Mouse (Mus musculus): Measurements from ENCODE around the gene Pawr. TPM values are rescaled to one million over a fixed set of nuclear protein-coding genes. Genes with fewer than 3 reads are reported as not detected.

The Pawr gene
- polyA plus RNA-seq, 1 experiment: 157 TPM

DNA sequence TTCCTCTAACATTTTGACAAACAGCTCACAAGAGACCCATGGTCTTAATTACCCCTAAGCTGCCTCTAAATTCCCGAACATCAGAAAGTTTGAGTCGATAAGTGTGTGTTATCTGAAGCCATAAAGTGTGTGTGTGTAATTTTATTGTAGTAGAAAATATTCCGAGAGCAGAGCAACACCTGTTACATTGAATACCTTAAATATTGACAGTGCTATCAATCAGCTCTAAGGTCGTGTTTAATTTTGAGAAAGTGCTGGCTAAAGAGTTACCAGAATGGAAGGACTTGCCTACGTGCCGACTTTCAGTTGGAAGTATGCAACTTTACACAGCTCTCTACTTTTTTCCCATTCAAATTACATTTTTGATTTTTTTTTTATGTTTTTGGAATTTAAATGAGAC is 76.5 kb downstream of the Pawr start:
- TF ChIP-seq POLR2A (IDR thresholded peaks at IDR 0.05; ENCODE audit: insufficient read depth, low read length): no peak
- no peak for TF ChIP-seq EP300 (IDR thresholded peaks at IDR 0.05; ENCODE audit: insufficient read depth, low read depth, low read length)
- TF ChIP-seq CTCF (IDR thresholded peaks at IDR 0.05; ENCODE audit: low read depth, low read length): no peak
- Histone ChIP-seq H3K9me3 (replicated peaks; ENCODE audit: control insufficient read depth, insufficient read depth, low read length, poor library complexity, severe bottlenecking) (no peaks in the 10 kb centered on the region), H3K4me1 (ENCODE audit: control insufficient read depth, insufficient read depth, low read length) (peaks cover 7% of the 10 kb centered on the region), H3K4me3 (ENCODE audit: low read depth, low read length) (no peak overlapping the region), H3K27ac (ENCODE audit: insufficient read depth, low read length) (no peak overlapping the region), H3K27me3 (ENCODE audit: control insufficient read depth, insufficient read depth, low read length, poor library complexity, severe bottlenecking) (no peaks in the 10 kb centered on the region), H3K9ac (ENCODE audit: low read depth, poor library complexity, severe bottlenecking) (no peak overlapping the region), H3K36me3 (ENCODE audit: control insufficient read depth, insufficient read depth, low read length, poor library complexity, severe bottlenecking) (peaks cover 23% of the 10 kb centered on the region)

DNA sequence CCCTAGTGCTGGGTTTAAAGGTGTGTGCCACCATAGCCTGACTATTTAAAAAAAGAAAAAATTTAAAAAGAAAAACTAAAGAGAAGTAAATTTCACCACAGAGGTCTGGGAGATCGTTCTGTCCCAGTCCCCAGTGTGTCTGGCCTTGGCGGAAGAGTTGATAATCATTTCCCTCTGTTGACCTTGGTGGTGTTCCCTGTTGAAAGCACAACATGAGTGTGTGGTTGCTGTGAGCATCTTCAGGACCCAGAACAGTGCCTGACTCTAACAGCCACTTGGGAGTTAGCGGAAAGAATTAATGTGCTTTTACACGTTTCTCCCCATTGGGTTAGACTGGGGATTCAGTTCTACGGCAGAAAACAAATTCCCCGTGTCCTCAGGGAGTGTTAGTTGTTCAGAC is 77.1 kb downstream of the Pawr start:
- H3K27ac ChIP-seq (ENCODE audit: insufficient read depth, low read length): no peak overlapping the region

DNA sequence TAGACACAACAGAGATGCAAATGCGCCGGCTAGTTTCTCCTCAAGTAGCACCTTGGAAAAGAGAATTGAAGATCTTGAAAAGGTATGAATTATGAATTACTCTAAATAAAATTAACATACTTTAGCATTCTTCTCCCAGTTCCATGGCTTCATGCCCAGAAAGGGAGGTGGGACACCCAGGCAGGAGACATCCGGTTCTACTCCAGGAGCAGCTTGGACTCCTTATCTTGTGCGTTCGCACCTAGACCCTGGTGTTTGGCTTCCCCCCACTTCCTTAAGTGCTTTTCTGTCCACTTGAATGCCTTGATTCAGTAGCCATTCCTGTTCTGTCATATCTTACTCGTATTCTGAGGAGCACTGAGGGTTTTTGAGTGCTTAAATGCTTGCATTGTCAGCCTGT is 77.6 kb downstream of the Pawr start:
- Histone ChIP-seq H3K27me3 (ENCODE audit: control insufficient read depth, insufficient read depth, low read length, poor library complexity, severe bottlenecking) (no peaks in the 10 kb centered on the region), H3K4me3 (ENCODE audit: low read depth, low read length) (no peak overlapping the region), H3K9ac (ENCODE audit: low read depth, poor library complexity, severe bottlenecking) (no peak overlapping the region), H3K9me3 (replicated peaks; ENCODE audit: control insufficient read depth, insufficient read depth, low read length, poor library complexity, severe bottlenecking) (no peaks in the 10 kb centered on the region), H3K36me3 (ENCODE audit: control insufficient read depth, insufficient read depth, low read length, poor library complexity, severe bottlenecking) (peaks cover 26% of the 10 kb centered on the region), H3K4me1 (ENCODE audit: control insufficient read depth, insufficient read depth, low read length) (peaks cover 3% of the 10 kb centered on the region), H3K27ac (ENCODE audit: insufficient read depth, low read length) (no peak overlapping the region)
- TF ChIP-seq CTCF (IDR thresholded peaks at IDR 0.05; ENCODE audit: low read depth, low read length): no peak
- no peak for TF ChIP-seq POLR2A (IDR thresholded peaks at IDR 0.05; ENCODE audit: insufficient read depth, low read length)
- no peak for TF ChIP-seq EP300 (IDR thresholded peaks at IDR 0.05; ENCODE audit: insufficient read depth, low read depth, low read length)

More for the DNA sequence above, 77.1 kb downstream of the Pawr start:
- TF ChIP-seq EP300 (IDR thresholded peaks at IDR 0.05; ENCODE audit: insufficient read depth, low read depth, low read length) (no peak), CTCF (IDR thresholded peaks at IDR 0.05; ENCODE audit: low read depth, low read length) (no peak), POLR2A (IDR thresholded peaks at IDR 0.05; ENCODE audit: insufficient read depth, low read length) (no peak)
- Histone ChIP-seq H3K27me3 (ENCODE audit: control insufficient read depth, insufficient read depth, low read length, poor library complexity, severe bottlenecking) (no peaks in the 10 kb centered on the region), H3K36me3 (ENCODE audit: control insufficient read depth, insufficient read depth, low read length, poor library complexity, severe bottlenecking) (peaks cover 26% of the 10 kb centered on the region), H3K9ac (ENCODE audit: low read depth, poor library complexity, severe bottlenecking) (no peak overlapping the region), H3K4me1 (ENCODE audit: control insufficient read depth, insufficient read depth, low read length) (peaks cover 3% of the 10 kb centered on the region), H3K4me3 (ENCODE audit: low read depth, low read length) (no peak overlapping the region), H3K9me3 (replicated peaks; ENCODE audit: control insufficient read depth, insufficient read depth, low read length, poor library complexity, severe bottlenecking) (no peaks in the 10 kb centered on the region)

DNA sequence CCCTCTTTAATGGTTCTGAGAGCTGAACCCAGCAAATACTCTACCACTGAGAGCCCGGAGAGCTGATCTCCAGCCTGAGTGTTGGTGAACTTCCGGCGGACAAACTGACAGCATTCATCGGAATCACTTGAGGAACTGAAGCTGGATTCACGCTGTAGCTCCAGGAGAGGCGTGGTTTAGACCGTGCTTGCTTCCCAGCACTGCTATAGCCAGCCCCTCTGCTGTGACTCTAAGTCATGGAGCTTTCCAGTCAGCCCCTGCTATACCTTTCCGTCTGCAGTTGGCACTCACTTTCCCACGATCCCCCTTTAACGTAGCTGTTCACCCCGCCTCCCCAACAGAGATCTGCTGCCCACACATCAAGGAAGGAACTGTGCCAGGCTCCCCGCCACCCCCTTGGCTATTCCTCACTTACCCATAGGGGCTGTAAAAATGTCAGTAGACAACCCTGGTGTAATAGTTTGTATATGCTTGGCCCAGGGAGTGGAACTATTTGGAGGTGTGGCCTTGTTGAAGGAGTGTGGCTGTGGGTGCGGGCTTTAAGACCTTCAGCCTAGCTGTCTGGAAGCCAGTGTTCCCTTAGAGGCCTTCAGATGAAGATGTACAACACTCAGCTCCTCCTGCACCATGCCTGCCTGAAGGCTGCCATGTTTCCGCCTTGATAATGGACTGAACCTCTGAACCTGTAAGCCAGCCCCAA is 83.2 kb downstream of the Pawr start:
- no peak overlapping the region for H3K27ac ChIP-seq (ENCODE audit: insufficient read depth, low read length)
- peak overlapping the region; percentile 52 for H3K9ac ChIP-seq (ENCODE audit: low read depth, poor library complexity, severe bottlenecking)
- H3K36me3 ChIP-seq (ENCODE audit: control insufficient read depth, insufficient read depth, low read length, poor library complexity, severe bottlenecking): peaks cover 22% of the 10 kb centered on the region
- H3K9me3 ChIP-seq (replicated peaks; ENCODE audit: control insufficient read depth, insufficient read depth, low read length, poor library complexity, severe bottlenecking): no peaks in the 10 kb centered on the region
- H3K27me3 ChIP-seq (ENCODE audit: control insufficient read depth, insufficient read depth, low read length, poor library complexity, severe bottlenecking): no peaks in the 10 kb centered on the region
- H3K4me1 ChIP-seq (ENCODE audit: control insufficient read depth, insufficient read depth, low read length): peaks cover 2% of the 10 kb centered on the region
- peak overlapping the region; percentile 20; the same call in 1 of the 2 replicates for H3K4me3 ChIP-seq (ENCODE audit: low read depth, low read length)
- TF ChIP-seq POLR2A (IDR thresholded peaks at IDR 0.05; ENCODE audit: insufficient read depth, low read length) (no peak), CTCF (IDR thresholded peaks at IDR 0.05; ENCODE audit: low read depth, low read length) (no peak), EP300 (IDR thresholded peaks at IDR 0.05; ENCODE audit: insufficient read depth, low read depth, low read length) (no peak)

- peaks cover 7% of the 10 kb centered on the region for H3K36me3 ChIP-seq (ENCODE audit: control insufficient read depth, insufficient read depth, low read length, poor library complexity, severe bottlenecking)
- no peak overlapping the region for H3K4me3 ChIP-seq (ENCODE audit: low read depth, low read length)
- no peak overlapping the region for H3K27ac ChIP-seq (ENCODE audit: insufficient read depth, low read length)
- peaks cover 3% of the 10 kb centered on the region for H3K4me1 ChIP-seq (ENCODE audit: control insufficient read depth, insufficient read depth, low read length)
- no peak overlapping the region for H3K9ac ChIP-seq (ENCODE audit: low read depth, poor library complexity, severe bottlenecking)
- no peak for TF ChIP-seq EP300 (IDR thresholded peaks at IDR 0.05; ENCODE audit: insufficient read depth, low read depth, low read length)
- no peaks in the 10 kb centered on the region for H3K9me3 ChIP-seq (replicated peaks; ENCODE audit: control insufficient read depth, insufficient read depth, low read length, poor library complexity, severe bottlenecking)
- H3K27me3 ChIP-seq (ENCODE audit: control insufficient read depth, insufficient read depth, low read length, poor library complexity, severe bottlenecking): no peaks in the 10 kb centered on the region
Measured at GRCm38 (mm10) chr10:108417448-108417847, 85.5 kb downstream of the Pawr start.

- H3K9me3 ChIP-seq (replicated peaks; ENCODE audit: control insufficient read depth, insufficient read depth, low read length, poor library complexity, severe bottlenecking): no peaks in the 10 kb centered on the region
- no peaks in the 10 kb centered on the region for H3K4me1 ChIP-seq (ENCODE audit: control insufficient read depth, insufficient read depth, low read length)
- H3K9ac ChIP-seq (ENCODE audit: low read depth, poor library complexity, severe bottlenecking): no peak overlapping the region
- no peaks in the 10 kb centered on the region for H3K36me3 ChIP-seq (ENCODE audit: control insufficient read depth, insufficient read depth, low read length, poor library complexity, severe bottlenecking)
- no peaks in the 10 kb centered on the region for H3K27me3 ChIP-seq (ENCODE audit: control insufficient read depth, insufficient read depth, low read length, poor library complexity, severe bottlenecking)
- H3K27ac ChIP-seq (ENCODE audit: insufficient read depth, low read length): no peak overlapping the region
- no peak for TF ChIP-seq EP300 (IDR thresholded peaks at IDR 0.05; ENCODE audit: insufficient read depth, low read depth, low read length)
- TF ChIP-seq CTCF (IDR thresholded peaks at IDR 0.05; ENCODE audit: low read depth, low read length): no peak
- TF ChIP-seq POLR2A (IDR thresholded peaks at IDR 0.05; ENCODE audit: insufficient read depth, low read length): no peak
- no peak overlapping the region for H3K4me3 ChIP-seq (ENCODE audit: low read depth, low read length)
Measured at GRCm38 (mm10) chr10:108430553-108430952, 98.6 kb downstream of the Pawr start.

Data from ES-Bruce4 (cell line).